Mouse (Mus musculus): ENCODE results near the gene Prickle4.
"Not testable (repeated sequence)": the region's sequence is repeated elsewhere in the genome, so short reads cannot be mapped to it uniquely, and the experiment has no call there.

Gene Prickle4

DNA sequence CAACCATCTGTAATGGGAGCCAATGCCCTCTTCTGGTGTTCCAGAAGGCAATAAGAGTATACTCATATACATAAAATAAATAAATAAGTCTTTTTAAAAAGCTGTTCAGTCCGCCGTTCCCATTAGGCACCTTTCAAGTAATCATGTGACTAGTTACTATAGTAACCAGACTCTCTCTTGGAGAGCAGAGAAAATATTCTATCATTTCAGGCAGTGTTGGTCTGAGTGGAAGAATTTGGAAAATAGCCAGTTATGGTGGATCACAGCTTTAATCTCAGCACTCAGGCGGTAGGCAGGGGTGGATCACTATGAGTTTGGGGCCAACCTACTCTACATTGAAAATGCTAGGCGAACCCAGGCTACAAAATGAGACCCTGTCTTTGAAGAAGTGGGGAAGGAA, 25.4 kb downstream of the Prickle4 start:
- DNase-seq (ENCODE audit: low spot score in 2 of 2) = no peak

DNA sequence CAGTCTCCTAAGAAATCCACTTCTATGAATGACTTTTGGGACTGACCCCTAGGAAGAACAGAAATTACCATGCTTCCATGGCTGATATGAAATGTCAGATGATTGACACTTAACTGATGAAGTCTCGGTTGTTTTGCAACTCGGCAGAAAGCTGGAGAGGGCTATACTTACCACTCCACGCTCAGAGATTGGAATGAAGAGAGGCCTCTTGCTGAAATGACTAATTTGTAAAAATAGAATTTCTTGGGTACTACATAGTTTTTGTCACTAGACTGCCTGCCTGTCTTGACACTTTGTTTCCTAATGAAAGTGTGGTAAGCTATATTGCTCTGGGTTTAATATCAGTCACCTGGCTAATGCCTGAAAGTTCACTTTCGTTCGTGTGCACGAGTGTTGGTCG, 30.1 kb downstream of the Prickle4 start:
- no peak for DNase-seq (ENCODE audit: low spot score in 2 of 2)

DNA sequence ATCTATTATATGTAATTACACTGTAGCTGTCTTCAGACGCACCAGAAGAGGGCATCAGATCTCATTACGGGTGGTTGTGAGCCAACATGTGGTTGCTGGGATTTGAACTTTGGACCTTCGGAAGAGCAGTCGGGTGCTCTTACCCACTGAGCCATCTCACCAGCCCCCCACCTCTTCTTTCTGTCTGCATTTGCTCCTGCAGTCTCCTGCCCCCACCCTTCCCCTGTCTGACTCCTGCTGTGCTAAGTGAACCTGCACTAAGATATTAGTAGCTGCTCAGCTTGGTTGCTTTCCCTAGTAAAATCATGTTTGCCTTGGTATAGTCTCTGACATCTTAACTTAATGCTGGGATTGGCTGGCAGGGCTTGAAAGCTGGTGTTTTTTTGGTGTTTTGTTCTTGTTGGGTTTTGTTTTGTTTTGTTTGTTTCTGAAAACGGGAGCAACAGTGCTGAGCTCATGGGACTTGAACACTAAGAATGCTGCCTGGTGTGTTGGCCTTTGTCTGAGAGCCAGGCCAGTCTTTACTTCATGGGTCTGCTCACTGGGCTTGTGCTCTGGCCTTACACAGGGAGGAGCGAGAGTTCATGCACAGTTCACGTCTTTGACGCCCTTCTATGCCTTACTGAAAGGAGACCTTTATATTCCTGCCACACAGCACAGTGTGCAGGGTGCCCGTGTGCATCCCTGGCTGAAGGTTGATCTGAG, 31.4 kb downstream of the Prickle4 start:
- DNase-seq (ENCODE audit: low spot score in 2 of 2) = no peak

DNA sequence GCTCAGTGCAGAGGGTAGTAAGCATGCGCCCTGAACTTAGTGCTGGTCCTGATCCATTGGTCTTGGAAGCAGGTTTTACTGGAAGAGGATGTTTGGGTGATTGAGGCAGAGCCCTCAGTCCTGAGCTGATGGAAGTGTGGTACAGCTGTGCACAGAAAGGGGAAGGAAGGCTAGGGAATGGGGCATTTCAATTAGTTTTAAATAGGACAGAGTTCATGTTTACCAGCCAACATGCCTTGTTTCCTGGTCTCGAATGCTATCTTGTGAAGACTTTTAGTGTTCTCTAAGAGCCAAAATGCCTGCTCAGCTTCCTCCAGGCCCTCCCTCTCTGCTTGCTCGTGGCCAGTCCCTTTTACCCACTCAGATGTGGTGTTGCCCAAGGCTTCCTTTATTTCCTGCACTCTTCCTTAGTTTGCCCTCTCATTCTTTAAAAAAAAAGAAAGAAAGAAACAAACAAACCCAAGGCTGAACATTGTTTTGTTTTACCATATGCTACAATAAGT, 35.7 kb downstream of the Prickle4 start:
- DNase-seq (ENCODE audit: low spot score in 2 of 2) = no peak

- DNase-seq (ENCODE audit: low spot score in 2 of 2) = no peak
Measured at GRCm38 (mm10) chr17:47657901-47658300, 36.6 kb downstream of the Prickle4 start.

DNA sequence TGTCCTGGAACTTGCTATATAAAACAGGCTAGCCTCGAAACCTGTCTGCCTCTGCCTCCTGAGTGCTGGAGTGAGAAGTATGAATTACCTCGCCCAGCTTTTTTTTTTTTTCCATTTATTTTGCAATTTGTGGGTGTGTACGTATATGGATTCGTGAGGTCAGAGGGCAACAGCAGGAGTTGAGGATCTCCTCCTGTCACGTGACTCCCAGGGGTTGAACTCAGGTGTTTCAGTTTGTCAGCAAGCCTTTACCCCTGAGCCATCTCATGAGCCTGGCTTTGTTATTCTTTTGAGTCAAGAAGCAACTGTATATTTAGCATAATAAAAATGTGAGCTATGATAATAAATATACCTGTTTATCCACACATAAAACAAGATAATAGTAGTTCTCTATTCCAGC, 38.8 kb downstream of the Prickle4 start:
- no peak for DNase-seq (ENCODE audit: low spot score in 2 of 2)

DNA sequence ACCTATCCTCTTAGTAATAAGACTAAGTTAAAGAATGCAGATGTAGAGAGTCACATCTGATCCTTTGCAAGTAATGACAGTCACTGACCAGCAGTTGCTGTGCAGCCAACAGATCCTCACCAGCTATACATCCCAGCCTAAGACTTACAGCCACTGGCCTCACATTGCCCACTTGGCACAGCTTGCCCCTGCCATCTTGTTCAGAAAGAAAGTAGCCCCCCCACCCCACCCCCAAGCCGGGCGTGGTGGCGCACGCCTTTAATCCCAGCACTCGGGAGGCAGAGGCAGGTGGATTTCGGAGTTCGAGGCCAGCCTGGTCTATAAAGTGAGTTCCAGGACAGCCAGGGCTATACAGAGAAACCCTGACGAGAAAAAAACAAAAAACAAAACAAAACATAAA, 40.2 kb downstream of the Prickle4 start:
- not testable (repeated sequence) for DNase-seq (ENCODE audit: low spot score in 2 of 2)

DNA sequence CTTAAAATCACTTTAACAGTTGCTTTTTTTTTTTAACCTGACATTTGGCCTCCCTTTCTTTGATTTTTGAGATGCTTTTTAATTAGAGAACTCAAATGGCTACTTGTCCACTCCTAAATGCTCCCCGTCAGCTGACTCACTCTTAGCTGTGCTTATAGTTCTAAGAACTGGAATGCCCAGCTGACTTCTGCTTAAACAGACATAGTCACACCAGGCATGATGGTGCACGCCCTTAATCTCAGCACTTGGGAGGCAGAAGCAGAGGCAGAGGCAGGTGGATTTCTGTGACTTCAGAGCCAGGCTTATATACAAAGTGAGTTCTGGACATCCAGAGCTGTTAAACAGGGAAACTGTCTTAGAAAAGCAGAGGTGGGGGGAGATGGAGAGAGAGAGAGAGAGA, 42.6 kb downstream of the Prickle4 start:
- no peak for DNase-seq (ENCODE audit: low spot score in 2 of 2)

- DNase-seq (ENCODE audit: low spot score in 2 of 2) = no peak
Measured at GRCm38 (mm10) chr17:47648966-47649365, 45.6 kb downstream of the Prickle4 start.

- DNase-seq (ENCODE audit: low spot score in 2 of 2) = peak; percentile 40 to 44
Measured at GRCm38 (mm10) chr17:47646683-47647082, 47.9 kb downstream of the Prickle4 start.

GRCm38 (mm10) chr17:47642992-47643391, 51.5 kb downstream of the Prickle4 start:
- no peak for DNase-seq (ENCODE audit: low spot score in 2 of 2)

Data from frontal cortex, postnatal 14 days (tissue).